Mouse (Mus musculus) heart, postnatal 0 days (tissue): ENCODE results near the gene Wnt2. TPM values are rescaled to one million over a fixed set of nuclear protein-coding genes. Genes with fewer than 3 reads are reported as not detected.

Experiments used
- ATAC-seq: fragments of 200-750 bp; cut with Nextera tagmentation; 2 replicates; pipeline ENCODE4 v1.8.0; 2017; ENCODE audit warnings: low read depth, moderate number of reproducible peaks, moderate library complexity; ENCODE audit not compliant: insufficient read depth
- DNase-seq: peaks from one replicate; pipeline ENCODE4 v3.0.0-alpha.2; 2016; ENCODE audit warnings: low spot score
- H3K27ac ChIP-seq: fragments of 300-500 bp; sonication (generic); 2 replicates; pipeline ENCODE4 v1.5.1; 2014; ENCODE audit warnings: low read depth, mild to moderate bottlenecking
- H3K27me3 ChIP-seq: fragments of 300-500 bp; sonication (generic); 2 replicates; pipeline ENCODE4 v1.6.1; 2014; ENCODE audit warnings: low read length, mixed read lengths; ENCODE audit not compliant: control insufficient read depth, insufficient read depth
- H3K36me3 ChIP-seq: fragments of 300-500 bp; sonication (generic); replicated peaks from 2 replicates; pipeline ENCODE4 v1.6.1; 2014; ENCODE audit warnings: low read length, mixed read lengths; ENCODE audit not compliant: control insufficient read depth, insufficient read depth
- H3K4me1 ChIP-seq: fragments of 300-500 bp; sonication (generic); 2 replicates; pipeline ENCODE4 v1.6.1; 2014; ENCODE audit warnings: antibody characterized with exemption; ENCODE audit not compliant: control insufficient read depth, insufficient read depth
- H3K4me2 ChIP-seq: fragments of 300-500 bp; sonication (generic); 2 replicates; pipeline ENCODE4 v1.6.1; 2014; ENCODE audit warnings: low read depth, mild to moderate bottlenecking, low read length, moderate library complexity
- H3K4me3 ChIP-seq: fragments of 300-500 bp; sonication (generic); 2 replicates; pipeline ENCODE4 v1.5.1; 2014; ENCODE audit warnings: low read depth, low read length
- H3K9ac ChIP-seq: fragments of 300-500 bp; sonication (generic); replicated peaks from 2 replicates; pipeline ENCODE4 v1.6.1; 2014; ENCODE audit warnings: low read depth, low read length, mixed read lengths
- H3K9me3 ChIP-seq: fragments of 300-500 bp; sonication (generic); replicated peaks from 2 replicates; pipeline ENCODE4 v1.6.1; 2016; ENCODE audit warnings: low read length; ENCODE audit not compliant: control insufficient read depth
- CTCF ChIP-seq: IDR thresholded peaks from 2 replicates; pipeline ENCODE4 v1.5.1; 2016; ENCODE audit warnings: antibody characterized with exemption, control low read depth, low read depth
- EP300 ChIP-seq: IDR thresholded peaks from 2 replicates; pipeline ENCODE4 v1.6.1; 2016; ENCODE audit warnings: antibody characterized with exemption, low read depth
- WGBS: fragments of 180-500 bp; shearing (Covaris S2); extraction: QIAGEN DNeasy Blood & Tissue Kit; methylation state at CpG from one replicate; pipeline ENCODE4 v1.1.7; 2014; 5-methylcytosine and 5-hydroxymethylcytosine counted together
- polyA plus RNA-seq: library from polyadenylated mRNA; unstranded; fragments of >200 nt; fragmentation: Nextera tagmentation; extraction: Ambion mirVana; gene quantifications from 2 replicates; pipeline ENCODE4 v1.2.1, GENCODE M21; 2015
- total RNA-seq: library from RNA; depleted of rRNA; stranded (reverse); fragments of >200 nt; gene quantifications from 2 replicates; pipeline ENCODE4 v1.2.3, GENCODE M21; 2014; ENCODE audit warnings: low replicate concordance

The Wnt2 gene
- total and polyA plus RNA-seq, 2 experiments from 2014 or later = 2.3 to 3.6 TPM

DNA sequence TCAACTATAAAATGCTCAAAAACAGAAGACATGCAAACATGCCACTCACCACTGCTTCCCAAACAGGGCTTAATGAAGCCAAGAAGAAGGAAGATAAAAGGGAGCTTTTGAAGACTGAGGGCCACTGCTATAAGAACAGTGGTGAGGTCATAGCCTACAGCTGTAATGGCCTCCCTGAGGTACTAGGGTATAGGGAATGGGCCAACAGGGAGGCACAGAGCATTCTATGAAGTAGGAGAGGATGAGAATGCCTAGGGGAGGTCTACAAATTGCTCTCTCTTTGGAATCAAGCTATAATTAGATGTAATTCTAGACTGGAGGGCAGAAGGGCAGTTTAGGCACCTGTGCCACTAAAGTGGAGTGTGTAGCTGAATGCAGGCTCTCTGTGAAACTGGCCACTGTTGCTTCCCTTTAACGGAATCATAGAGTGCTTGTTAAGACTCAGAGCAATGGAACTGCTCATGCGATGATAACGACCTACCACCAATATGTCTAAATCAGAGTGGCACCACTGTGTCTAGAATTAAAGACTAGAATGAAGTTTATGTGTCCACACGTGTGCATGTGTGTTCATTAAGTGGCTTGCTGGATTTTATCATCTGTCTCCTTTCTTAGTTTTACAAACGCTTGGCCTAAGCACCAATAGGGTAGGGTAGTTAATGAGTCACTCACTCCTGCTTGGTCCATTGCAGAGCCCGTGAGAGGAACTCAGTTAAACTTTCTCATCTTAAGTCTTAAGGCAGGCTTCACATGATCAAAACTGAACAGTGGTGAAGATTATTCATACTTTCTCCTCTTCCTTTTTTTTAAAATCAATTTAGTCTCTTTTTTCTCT is 35.2 kb downstream of the Wnt2 start:
- Histone ChIP-seq H3K9ac (no peak overlapping the region), H3K27me3 (no peaks in the 10 kb centered on the region), H3K27ac (no peak overlapping the region), H3K36me3 (no peaks in the 10 kb centered on the region), H3K4me1 (no peaks in the 10 kb centered on the region), H3K4me2 (no peak overlapping the region), H3K4me3 (no peak overlapping the region), H3K9me3 (no peaks in the 10 kb centered on the region)
- DNase-seq = no peak
- TF ChIP-seq EP300 (no peak), CTCF (no peak)
- WGBS = 84% methylated on average over 6 of the region's 6 CpGs
- ATAC-seq = no peak

GRCm38 (mm10) chr6:17991625-17992024 is 38.8 kb downstream of the Wnt2 start:
- H3K4me1 ChIP-seq = no peaks in the 10 kb centered on the region
- H3K4me3 ChIP-seq = no peak overlapping the region
- no peak for DNase-seq
- H3K9me3 ChIP-seq = no peaks in the 10 kb centered on the region
- no peak overlapping the region for H3K9ac ChIP-seq
- 47% methylated on average over 7 of the region's 7 CpGs for WGBS
- H3K36me3 ChIP-seq = no peaks in the 10 kb centered on the region
- H3K27ac ChIP-seq = no peak overlapping the region
- no peak overlapping the region for H3K4me2 ChIP-seq
- TF ChIP-seq EP300 = no peak
- TF ChIP-seq CTCF = no peak
- no peaks in the 10 kb centered on the region for H3K27me3 ChIP-seq
- no peak; the same call in 1 of the 2 replicates for ATAC-seq

GRCm38 (mm10) chr6:17990173-17991028 is 40.0 kb downstream of the Wnt2 start:
- H3K4me3 ChIP-seq = no peak overlapping the region
- TF ChIP-seq CTCF = no peak
- no peak for TF ChIP-seq EP300
- no peaks in the 10 kb centered on the region for H3K36me3 ChIP-seq
- DNase-seq (no peak), ATAC-seq (no peak)
- H3K4me2 ChIP-seq = no peak overlapping the region
- H3K27me3 ChIP-seq = no peaks in the 10 kb centered on the region
- WGBS = 88% methylated on average over 9 of the region's 9 CpGs
- no peak overlapping the region for H3K9ac ChIP-seq
- no peaks in the 10 kb centered on the region for H3K4me1 ChIP-seq
- no peaks in the 10 kb centered on the region for H3K9me3 ChIP-seq
- H3K27ac ChIP-seq = no peak overlapping the region

GRCm38 (mm10) chr6:17979361-17979760 is 51.0 kb downstream of the Wnt2 start:
- 80% methylated on average over 1 of the region's 1 CpGs for WGBS
- no peaks in the 10 kb centered on the region for H3K9me3 ChIP-seq
- ATAC-seq = no peak

GRCm38 (mm10) chr6:17978881-17979280 is 51.5 kb downstream of the Wnt2 start:
- Histone ChIP-seq H3K9me3 (no peaks in the 10 kb centered on the region), H3K4me3 (no peak overlapping the region), H3K4me1 (no peaks in the 10 kb centered on the region), H3K27ac (no peak overlapping the region), H3K36me3 (no peaks in the 10 kb centered on the region), H3K9ac (no peak overlapping the region), H3K4me2 (no peak overlapping the region), H3K27me3 (no peaks in the 10 kb centered on the region)
- 78% methylated on average over 3 of the region's 3 CpGs for WGBS
- DNase-seq (no peak), ATAC-seq (no peak)
- no peak for TF ChIP-seq CTCF
- TF ChIP-seq EP300 = no peak

More at GRCm38 (mm10) chr6:17979361-17979760, 51.0 kb downstream of the Wnt2 start:
- no peaks in the 10 kb centered on the region for H3K36me3 ChIP-seq
- H3K4me1 ChIP-seq = no peaks in the 10 kb centered on the region
- DNase-seq = no peak
- H3K4me2 ChIP-seq = no peak overlapping the region
- no peak overlapping the region for H3K4me3 ChIP-seq
- no peaks in the 10 kb centered on the region for H3K27me3 ChIP-seq
- H3K9ac ChIP-seq = no peak overlapping the region
- TF ChIP-seq CTCF (no peak), EP300 (no peak)
- H3K27ac ChIP-seq = no peak overlapping the region
